Mouse (Mus musculus): ENCODE measurements around the gene Sppl3. TPM values are rescaled to one million over a fixed set of nuclear protein-coding genes. Genes with fewer than 3 reads are reported as not detected.

The Sppl3 gene
- total and polyA plus RNA-seq, 2 experiments from 2014 or later = 37.1 to 153 TPM

DNA sequence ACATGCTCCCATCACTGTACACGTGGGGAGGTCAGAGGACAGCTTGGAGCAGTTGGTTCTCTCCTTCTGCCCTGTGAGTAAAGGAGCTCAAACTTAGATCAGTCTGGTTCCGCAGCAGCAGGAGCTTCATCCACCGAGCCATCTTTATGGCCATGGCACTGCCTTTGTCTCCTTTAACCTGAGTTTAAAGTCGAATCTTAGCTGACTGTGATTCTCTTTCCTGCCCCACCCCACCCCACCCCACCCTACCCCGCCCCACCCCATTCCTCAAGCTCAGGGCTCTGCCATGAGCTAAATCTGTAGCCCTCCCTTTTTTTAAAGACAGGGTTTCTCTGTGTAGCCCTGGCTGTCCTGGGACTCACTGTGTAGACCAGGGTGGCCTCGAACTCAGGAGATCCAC, 38.8 kb downstream of the Sppl3 start:
- DNase-seq (ENCODE audit: low spot score) (no peak), ATAC-seq (ENCODE audit: low FRiP score) (no peak)
- no peaks in the 10 kb centered on the region for H3K4me1 ChIP-seq (ENCODE audit: insufficient read depth, low read length)
- H3K36me3 ChIP-seq (ENCODE audit: insufficient read depth, low read length) = no peaks in the 10 kb centered on the region
- no peaks in the 10 kb centered on the region for H3K27me3 ChIP-seq (ENCODE audit: insufficient read depth, low read length)
- no peak for TF ChIP-seq CTCF (IDR thresholded peaks at IDR 0.05)
- H3K27ac ChIP-seq (ENCODE audit: low read depth, low read length) = no peak overlapping the region
- no peaks in the 10 kb centered on the region for H3K9me3 ChIP-seq (ENCODE audit: low read length)
- H3K4me2 ChIP-seq (ENCODE audit: low read depth, low read length, poor library complexity, severe bottlenecking) = no peak overlapping the region
- no peak overlapping the region for H3K9ac ChIP-seq (replicated peaks; ENCODE audit: low read length, poor library complexity, severe bottlenecking)
- H3K4me3 ChIP-seq (ENCODE audit: low read depth, low read length) = no peak overlapping the region
- WGBS = 93% methylated on average over 6 of the region's 6 CpGs

DNA sequence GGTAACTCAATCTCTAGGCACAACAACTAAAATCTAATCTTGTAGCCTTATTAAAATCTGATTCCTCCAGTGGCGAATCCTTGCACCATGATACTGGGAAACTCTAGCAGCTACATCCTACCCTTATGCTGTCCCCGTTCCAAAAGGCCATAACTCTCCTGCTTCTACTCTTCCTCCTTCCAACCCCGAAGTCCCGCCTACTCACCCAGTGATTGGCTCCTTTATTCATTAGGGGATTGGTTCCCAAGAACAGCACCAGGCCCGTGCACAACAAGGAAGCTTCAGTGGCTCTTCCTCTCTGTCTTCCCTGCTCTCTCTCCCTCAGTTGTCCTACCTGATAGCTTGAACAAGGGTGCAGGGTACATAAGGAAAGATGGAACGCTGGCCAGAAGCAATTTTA, 39.8 kb downstream of the Sppl3 start:
- WGBS = 88% methylated on average over 6 of the region's 6 CpGs
- Histone ChIP-seq H3K9me3 (ENCODE audit: low read length) (no peaks in the 10 kb centered on the region), H3K27me3 (ENCODE audit: insufficient read depth, low read length) (no peaks in the 10 kb centered on the region), H3K4me3 (ENCODE audit: low read depth, low read length) (no peak overlapping the region), H3K4me2 (ENCODE audit: low read depth, low read length, poor library complexity, severe bottlenecking) (no peak overlapping the region), H3K9ac (replicated peaks; ENCODE audit: low read length, poor library complexity, severe bottlenecking) (no peak overlapping the region), H3K27ac (ENCODE audit: low read depth, low read length) (no peak overlapping the region), H3K4me1 (ENCODE audit: insufficient read depth, low read length) (no peaks in the 10 kb centered on the region), H3K36me3 (ENCODE audit: insufficient read depth, low read length) (no peaks in the 10 kb centered on the region)
- DNase-seq (ENCODE audit: low spot score) = no peak
- ATAC-seq (ENCODE audit: low FRiP score) = no peak
- TF ChIP-seq CTCF (IDR thresholded peaks at IDR 0.05) = no peak

DNA sequence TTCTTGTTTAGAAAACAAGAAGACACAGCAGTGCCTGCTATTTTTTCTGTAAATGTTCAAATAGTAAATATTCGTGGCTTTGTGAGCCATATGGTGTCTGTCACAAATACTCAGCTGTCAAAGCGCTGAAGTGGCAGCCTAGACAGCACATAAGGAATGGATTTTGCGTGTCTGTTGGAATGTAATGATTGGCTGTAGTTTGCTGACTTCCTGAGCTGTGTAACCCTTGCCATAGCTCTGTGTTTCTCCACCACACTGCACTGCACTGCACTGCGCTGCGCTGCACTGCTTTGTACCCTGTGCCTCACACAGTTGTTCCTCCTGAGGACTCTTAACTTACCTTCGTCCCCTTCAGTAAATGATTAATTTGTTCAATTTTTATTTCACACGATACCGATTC, 41.6 kb downstream of the Sppl3 start:
- Histone ChIP-seq H3K4me2 (ENCODE audit: low read depth, low read length, poor library complexity, severe bottlenecking) (no peak overlapping the region), H3K27me3 (ENCODE audit: insufficient read depth, low read length) (no peaks in the 10 kb centered on the region), H3K4me1 (ENCODE audit: insufficient read depth, low read length) (no peaks in the 10 kb centered on the region), H3K4me3 (ENCODE audit: low read depth, low read length) (no peak overlapping the region), H3K9ac (replicated peaks; ENCODE audit: low read length, poor library complexity, severe bottlenecking) (no peak overlapping the region), H3K27ac (ENCODE audit: low read depth, low read length) (no peak overlapping the region), H3K36me3 (ENCODE audit: insufficient read depth, low read length) (no peaks in the 10 kb centered on the region), H3K9me3 (ENCODE audit: low read length) (no peaks in the 10 kb centered on the region)
- 79% methylated on average over 8 of the region's 8 CpGs for WGBS
- DNase-seq (ENCODE audit: low spot score) = no peak
- TF ChIP-seq CTCF (IDR thresholded peaks at IDR 0.05) = no peak
- ATAC-seq (ENCODE audit: low FRiP score) = no peak

DNA sequence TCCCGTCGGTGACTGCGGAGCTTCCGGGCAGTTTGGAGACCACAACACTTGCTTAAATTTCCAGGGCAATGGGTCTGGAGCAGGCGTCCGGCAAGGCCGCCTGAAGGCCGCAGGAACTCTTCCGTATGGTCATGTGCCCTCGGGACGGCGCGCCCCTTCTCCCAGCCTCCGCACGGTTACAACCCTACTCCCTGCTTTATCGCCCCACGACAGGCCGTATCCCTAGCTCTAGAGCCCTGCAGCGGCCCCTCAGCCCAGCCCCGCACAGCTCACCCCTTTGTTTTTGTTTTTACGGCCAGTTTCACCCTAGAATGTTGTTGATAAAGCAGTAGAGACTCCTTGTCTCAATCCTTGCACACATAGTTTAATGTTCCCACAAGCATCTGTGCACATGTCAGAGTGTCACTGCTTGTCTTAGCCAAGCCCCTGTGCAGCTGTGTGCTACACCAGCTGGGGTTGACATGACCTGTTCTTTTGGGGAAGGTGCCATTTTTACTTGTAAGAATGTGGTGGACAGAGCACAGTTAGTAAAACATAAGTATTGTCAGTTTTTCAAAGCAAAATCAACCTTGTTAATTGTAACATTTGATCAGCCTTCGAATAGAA, 43.0 kb downstream of the Sppl3 start:
- Histone ChIP-seq H3K36me3 (ENCODE audit: insufficient read depth, low read length) (no peaks in the 10 kb centered on the region), H3K9me3 (ENCODE audit: low read length) (no peaks in the 10 kb centered on the region), H3K4me3 (ENCODE audit: low read depth, low read length) (no peak overlapping the region), H3K4me2 (ENCODE audit: low read depth, low read length, poor library complexity, severe bottlenecking) (no peak overlapping the region), H3K27ac (ENCODE audit: low read depth, low read length) (no peak overlapping the region), H3K4me1 (ENCODE audit: insufficient read depth, low read length) (no peaks in the 10 kb centered on the region), H3K9ac (replicated peaks; ENCODE audit: low read length, poor library complexity, severe bottlenecking) (no peak overlapping the region), H3K27me3 (ENCODE audit: insufficient read depth, low read length) (no peaks in the 10 kb centered on the region)
- DNase-seq (ENCODE audit: low spot score) (no peak), ATAC-seq (ENCODE audit: low FRiP score) (no peak)
- WGBS = 93% methylated on average over 22 of the region's 22 CpGs
- TF ChIP-seq CTCF (IDR thresholded peaks at IDR 0.05) = no peak

DNA sequence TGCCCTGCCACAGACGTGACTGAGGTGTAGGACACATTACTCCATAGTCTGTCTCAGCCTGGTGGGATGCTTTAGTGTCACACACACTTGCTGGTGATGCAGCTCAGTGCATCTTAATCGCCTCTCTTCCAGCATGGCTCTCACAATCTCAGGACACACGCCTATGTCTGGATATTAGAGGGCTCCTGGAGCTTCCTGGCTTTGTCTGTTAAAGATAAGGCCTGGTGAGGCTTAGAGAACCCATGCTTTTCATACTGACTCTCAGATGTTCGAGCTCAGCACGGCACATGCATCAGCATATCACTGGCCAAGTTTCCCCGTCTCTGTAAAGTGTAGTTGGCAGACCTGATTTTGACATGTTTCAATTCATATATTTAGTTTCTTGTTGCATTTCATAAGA, 44.5 kb downstream of the Sppl3 start:
- no peak for TF ChIP-seq CTCF (IDR thresholded peaks at IDR 0.05)
- H3K27ac ChIP-seq (ENCODE audit: low read depth, low read length) = no peak overlapping the region
- no peak overlapping the region for H3K9ac ChIP-seq (replicated peaks; ENCODE audit: low read length, poor library complexity, severe bottlenecking)
- no peaks in the 10 kb centered on the region for H3K9me3 ChIP-seq (ENCODE audit: low read length)
- H3K4me2 ChIP-seq (ENCODE audit: low read depth, low read length, poor library complexity, severe bottlenecking) = no peak overlapping the region
- H3K4me3 ChIP-seq (ENCODE audit: low read depth, low read length) = no peak overlapping the region
- H3K27me3 ChIP-seq (ENCODE audit: insufficient read depth, low read length) = no peaks in the 10 kb centered on the region
- WGBS = 67% methylated on average over 6 of the region's 6 CpGs
- DNase-seq (ENCODE audit: low spot score) = no peak
- no peak for ATAC-seq (ENCODE audit: low FRiP score)
- H3K36me3 ChIP-seq (ENCODE audit: insufficient read depth, low read length) = no peaks in the 10 kb centered on the region
- no peaks in the 10 kb centered on the region for H3K4me1 ChIP-seq (ENCODE audit: insufficient read depth, low read length)

DNA sequence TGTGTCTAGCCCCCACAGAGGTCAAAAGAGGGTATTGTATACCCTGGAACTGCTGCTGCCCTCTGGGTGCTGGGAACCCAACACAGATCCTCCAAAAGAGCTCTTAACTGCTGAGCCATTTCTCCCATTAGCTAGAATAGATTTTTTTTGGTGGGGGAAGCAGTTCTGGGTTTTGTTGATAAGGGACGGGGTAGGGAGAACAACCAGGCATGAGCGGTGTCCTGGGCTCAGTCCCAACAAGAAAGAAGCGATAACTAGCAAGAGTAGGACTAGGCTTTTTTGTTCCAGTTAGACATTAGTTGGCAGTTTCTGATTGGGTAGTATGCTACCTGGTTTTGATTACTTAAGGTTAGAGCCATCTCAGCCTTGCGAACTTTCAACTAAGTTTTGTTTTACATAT, 46.2 kb downstream of the Sppl3 start:
- no peak overlapping the region for H3K4me2 ChIP-seq (ENCODE audit: low read depth, low read length, poor library complexity, severe bottlenecking)
- no peak for DNase-seq (ENCODE audit: low spot score)

More for the DNA sequence above, 46.2 kb downstream of the Sppl3 start:
- Histone ChIP-seq H3K27me3 (ENCODE audit: insufficient read depth, low read length) (no peaks in the 10 kb centered on the region), H3K36me3 (ENCODE audit: insufficient read depth, low read length) (no peaks in the 10 kb centered on the region), H3K9ac (replicated peaks; ENCODE audit: low read length, poor library complexity, severe bottlenecking) (no peak overlapping the region), H3K4me1 (ENCODE audit: insufficient read depth, low read length) (no peaks in the 10 kb centered on the region), H3K4me3 (ENCODE audit: low read depth, low read length) (no peak overlapping the region), H3K9me3 (ENCODE audit: low read length) (no peaks in the 10 kb centered on the region), H3K27ac (ENCODE audit: low read depth, low read length) (no peak overlapping the region)
- TF ChIP-seq CTCF (IDR thresholded peaks at IDR 0.05) = no peak
- no peak for ATAC-seq (ENCODE audit: low FRiP score)
- WGBS = 97% methylated on average over 4 of the region's 4 CpGs
